Mouse (Mus musculus) hindlimb bud, embryonic 11.5 days (tissue): ENCODE measurements at regions not wholly inside any gene's neighbourhood (a gene's known extent, or its start where the extent isn't known, plus 50 kb on each side); places are given as distances from the start of the nearest gene placed in this dataset.

Experiments used
- DNase-seq: peaks from one replicate; pipeline ENCODE4 v3.0.0-alpha.2; 2012; ENCODE audit warnings: low read depth, low spot score; ENCODE audit errors: extremely low spot score

DNA sequence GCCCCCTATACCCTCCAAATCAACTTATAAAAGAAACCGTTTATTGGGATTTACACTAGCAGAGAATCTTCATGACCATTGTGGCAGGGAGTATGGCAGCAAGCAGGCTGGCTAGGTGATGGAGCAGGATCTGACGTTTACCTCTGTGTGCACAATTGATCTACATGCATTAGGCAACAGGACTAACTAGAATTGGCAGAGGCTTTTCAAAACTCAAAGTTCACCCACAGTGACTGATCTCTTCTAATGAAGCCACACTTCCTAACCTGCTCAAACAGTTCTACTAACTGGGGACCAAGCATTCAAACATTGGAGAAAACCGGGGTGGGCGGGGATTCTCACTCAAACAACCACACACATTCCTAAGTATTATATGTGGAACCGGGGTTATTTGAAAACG lies 1382.9 kb upstream of the Tenm2 start:
- no peak for DNase-seq

DNA sequence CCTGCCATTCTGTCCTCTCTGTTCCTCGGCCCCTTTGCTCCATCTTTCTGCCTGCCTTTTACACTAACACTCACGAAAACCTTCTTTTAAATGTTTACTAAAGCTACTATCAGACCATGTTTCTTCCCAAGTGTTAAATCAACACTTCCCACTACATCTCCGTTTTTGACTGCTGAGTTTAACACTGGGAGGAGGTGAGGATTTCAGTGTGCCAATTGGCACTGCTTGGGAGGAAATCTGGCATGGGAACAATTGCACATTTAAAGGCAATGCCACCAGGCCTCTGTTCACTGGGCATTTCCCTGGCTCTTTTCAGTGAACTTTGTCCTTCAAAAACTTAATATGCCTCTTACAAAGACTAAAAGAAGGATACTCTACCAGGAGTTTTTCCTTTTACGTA lies 1365.2 kb upstream of the Tenm2 start:
- no peak for DNase-seq

DNA sequence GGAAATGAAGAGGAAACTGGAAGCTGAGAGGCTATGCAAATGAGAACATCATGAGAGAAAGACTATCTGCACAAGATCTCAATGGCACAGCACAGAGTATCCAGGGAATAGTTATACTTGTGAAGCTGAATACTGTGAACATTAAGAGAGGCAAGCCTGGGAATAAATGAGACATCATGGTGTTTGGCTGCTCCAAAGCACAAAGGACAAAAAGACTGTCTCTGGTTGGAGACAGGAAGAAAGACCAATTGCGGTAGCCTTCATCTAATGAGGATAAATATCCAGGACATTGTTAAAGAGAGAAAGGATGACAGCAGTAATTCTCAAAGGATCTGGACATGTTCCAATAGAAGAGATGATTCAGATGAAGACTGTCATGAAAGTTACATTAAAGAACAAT lies 1332.8 kb upstream of the Tenm2 start:
- DNase-seq, result no peak

GRCm38 (mm10) chr11:38543893-38544292 lies 1308.1 kb upstream of the Tenm2 start:
- peak; percentile 14 for DNase-seq

GRCm38 (mm10) chr11:38540097-38540496 lies 1304.3 kb upstream of the Tenm2 start:
- DNase-seq, result no peak

- no peak for DNase-seq
Observed at GRCm38 (mm10) chr11:38532282-38532681, 1296.5 kb upstream of the Tenm2 start.

GRCm38 (mm10) chr11:38509676-38510075 lies 1273.9 kb upstream of the Tenm2 start:
- no peak for DNase-seq

- no peak for DNase-seq
Observed at GRCm38 (mm10) chr11:38464239-38464596, 1228.5 kb upstream of the Tenm2 start.

DNA sequence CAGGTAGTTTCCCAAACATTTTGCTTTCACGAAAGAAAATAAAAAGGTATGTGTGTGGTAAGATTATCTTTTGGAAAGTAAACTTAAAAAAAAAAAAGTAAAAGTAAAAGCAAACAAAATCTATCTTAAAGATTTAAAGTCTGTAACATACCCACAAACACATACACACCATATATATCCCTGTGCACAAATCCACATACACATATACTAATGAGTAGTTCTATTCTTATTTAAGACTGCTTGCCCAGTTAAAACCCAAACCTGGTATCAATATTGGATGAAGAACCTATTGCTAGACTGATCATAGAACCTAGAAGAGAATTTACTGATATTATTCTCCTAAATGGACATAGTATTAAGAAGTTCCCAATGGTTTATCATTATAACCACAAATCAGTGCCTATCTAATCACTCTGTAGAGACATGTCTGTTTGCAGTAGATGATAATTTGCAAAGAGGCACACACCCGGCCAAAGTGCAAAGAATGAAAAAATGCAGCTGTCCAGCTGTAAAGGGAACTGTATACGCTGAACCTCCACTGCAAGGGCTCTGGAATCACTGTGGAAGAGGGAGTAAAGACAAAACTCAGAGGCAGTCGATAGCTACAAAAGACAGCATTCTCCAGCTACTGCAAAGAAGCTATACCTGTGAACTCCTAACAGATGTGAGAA lies 1227.9 kb upstream of the Tenm2 start:
- no peak for DNase-seq

GRCm38 (mm10) chr11:38443291-38443690 lies 1207.5 kb upstream of the Tenm2 start:
- DNase-seq, result no peak

- no peak for DNase-seq
Observed at GRCm38 (mm10) chr11:38410302-38410701, 1174.5 kb upstream of the Tenm2 start.

DNA sequence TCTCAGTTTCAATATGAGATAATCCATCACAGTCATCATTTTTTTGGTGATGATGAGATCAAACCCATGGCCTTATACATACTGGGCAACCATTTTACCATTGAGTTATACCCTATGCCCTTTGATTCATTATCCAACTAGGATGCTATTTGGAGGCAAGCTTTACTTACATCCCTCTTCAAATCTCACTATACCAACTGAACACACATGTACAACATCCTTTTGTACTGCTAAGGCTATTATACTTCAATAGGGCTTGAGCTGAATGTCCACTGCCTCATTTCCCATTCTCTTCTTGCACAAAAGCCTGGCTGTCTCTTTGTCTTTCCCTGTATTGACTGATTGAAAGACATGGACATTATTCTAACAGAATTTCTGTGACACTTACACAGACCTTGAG lies 1162.0 kb upstream of the Tenm2 start:
- DNase-seq, result no peak

- no peak for DNase-seq
Observed at GRCm38 (mm10) chr11:38386958-38387357, 1151.2 kb upstream of the Tenm2 start.

DNA sequence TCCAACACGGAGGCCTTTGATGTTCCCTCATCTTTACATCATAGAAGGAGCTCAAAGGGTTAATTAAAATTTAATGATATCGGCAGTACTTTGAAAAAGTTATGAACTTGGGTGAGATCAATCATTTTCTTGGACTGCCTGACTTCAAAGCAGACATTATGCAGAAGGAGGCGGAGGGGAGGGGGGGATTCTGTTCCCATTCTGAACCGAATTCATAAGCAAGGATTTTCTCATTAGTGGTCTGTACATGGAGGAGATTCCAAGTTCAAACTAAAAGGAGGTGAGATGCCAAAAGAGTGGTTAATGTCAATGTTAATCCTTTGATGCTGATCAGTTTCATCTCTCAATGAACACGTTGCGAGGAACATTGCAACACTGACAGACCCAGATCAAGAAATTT lies 1110.7 kb upstream of the Tenm2 start:
- no peak for DNase-seq

GRCm38 (mm10) chr11:38335411-38335810 lies 1099.6 kb upstream of the Tenm2 start:
- no peak for DNase-seq

GRCm38 (mm10) chr11:38297693-38298092 lies 1061.9 kb upstream of the Tenm2 start:
- DNase-seq, result no peak

DNA sequence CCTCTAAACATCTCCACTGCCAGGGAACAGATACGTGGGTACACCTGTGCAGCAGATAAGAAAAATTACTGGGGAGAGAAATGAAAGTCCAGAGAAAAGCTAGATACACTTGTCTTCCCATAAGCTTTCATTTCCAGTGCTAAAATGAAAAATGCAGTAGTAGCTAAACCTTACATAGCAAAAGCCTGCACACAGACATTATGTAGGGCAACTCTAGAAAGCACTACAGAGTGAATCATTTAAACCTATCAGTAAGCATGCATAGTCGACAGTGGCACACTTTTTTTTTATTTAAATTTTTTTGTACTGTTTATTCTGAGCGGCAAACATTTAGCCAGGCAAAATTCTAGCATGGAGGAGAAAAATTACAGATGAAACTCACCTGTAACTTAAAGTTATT lies 1055.5 kb upstream of the Tenm2 start:
- no peak for DNase-seq

DNA sequence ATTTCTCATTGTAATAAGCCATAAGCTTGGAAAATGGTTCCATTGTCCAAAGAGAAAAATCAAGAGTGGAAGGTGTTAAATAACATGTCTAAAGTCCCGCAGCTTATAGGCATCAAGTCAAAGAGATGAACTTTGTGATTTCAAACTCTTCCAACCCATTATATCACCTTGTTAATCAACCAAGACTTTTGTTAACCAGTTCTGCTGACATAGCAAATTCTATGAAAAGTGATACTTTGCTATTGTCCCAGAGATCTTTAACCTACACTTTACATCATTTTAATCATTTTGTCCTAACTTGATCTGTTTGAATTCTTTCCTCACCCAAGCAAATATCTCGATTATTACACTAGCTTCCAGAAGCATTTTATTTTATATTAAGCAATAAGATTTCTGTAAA lies 1045.2 kb upstream of the Tenm2 start:
- DNase-seq, result no peak
